Mouse (Mus musculus) layer of hippocampus, adult 18-20 months (tissue): ENCODE results near the gene Fam19a5. TPM values are rescaled to one million over a fixed set of nuclear protein-coding genes. Genes with fewer than 3 reads are reported as not detected.

Experiments
- DNase-seq, 2 experiments: peaks; one replicate each; pipeline ENCODE4 v3.0.0; 2022; ENCODE audit warnings: low spot score in 2 of 2
- total RNA-seq, 2 experiments: library from RNA; stranded (reverse); gene quantifications; 2 replicates each; pipeline ENCODE4 v1.2.3; 2021

The Fam19a5 gene
- total RNA-seq, 2 experiments from 2014 or later: 142 to 144 TPM

DNA sequence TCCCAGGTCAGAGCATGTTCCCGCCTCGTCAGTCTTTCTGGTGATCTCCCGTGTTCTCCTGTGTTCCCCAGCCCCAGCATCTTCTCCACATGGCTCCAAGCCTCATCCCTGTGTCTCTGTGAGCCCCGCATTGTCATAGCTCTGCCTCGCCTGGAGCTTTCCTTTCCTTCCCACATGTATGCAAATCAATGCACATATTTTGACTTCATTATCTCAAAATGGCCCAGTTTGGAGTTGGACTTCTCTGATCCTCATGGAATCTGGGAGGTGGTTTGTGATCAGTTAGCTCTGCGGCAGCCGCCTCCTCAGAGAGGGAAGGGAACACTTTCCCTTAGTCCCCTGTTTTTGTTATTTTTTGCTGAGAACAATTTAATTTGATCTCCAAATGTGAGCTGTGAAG, 117.9 kb downstream of the Fam19a5 start:
- peak; percentile 44 to 75 for DNase-seq

DNA sequence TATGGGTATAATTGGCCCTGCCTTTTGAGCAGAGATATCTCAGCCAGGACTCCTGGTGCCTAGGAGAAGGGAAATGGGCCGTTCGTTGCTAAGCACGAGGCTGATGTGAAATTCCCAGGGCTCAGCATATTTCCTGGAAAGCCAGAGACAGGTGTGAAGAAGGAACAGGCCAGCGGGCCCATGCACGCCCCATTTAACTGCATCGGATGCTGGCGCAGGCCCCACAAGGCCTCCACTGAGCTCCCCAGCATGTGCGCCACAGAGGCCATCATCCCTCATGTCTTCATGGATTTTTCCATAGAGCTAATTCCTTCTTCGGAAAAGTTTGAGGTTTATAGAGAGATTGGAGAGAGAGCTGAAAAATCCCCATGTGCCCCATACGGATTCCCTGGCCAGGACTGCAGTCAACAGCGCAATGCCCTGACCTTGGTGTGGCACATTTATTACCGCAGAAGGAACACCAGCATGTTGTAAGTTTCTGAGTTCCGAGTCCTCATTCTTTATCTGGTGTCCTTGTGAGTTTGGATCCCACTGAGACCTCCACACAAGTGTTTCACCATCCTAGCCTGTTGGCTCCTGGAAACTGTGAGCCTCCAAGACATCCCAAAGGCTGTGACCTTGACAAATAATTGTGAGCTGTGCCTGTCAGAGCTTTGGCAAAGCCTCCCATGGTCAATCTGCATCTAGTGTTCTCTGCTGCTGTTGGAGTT, 122.1 kb downstream of the Fam19a5 start:
- DNase-seq: no peak

DNA sequence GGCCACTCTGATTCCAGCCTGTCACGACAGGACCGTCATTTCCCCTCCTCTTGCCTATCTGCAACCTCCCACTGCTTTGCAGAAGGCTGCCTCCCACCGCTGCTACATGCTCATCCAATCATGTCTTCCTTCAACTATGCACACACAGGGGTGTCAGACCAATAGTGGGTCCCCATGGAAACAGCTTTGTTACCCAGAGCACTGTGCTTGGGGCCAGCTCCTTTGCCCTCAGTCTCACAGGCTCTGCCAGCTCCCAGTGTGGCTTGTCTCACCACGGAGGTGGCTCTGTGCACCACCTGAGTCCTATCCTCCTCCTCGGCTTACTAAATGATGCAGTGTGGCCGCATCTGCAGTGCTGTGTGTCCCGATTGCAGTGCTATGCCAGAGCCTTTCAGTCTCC, 123.3 kb downstream of the Fam19a5 start:
- DNase-seq: no peak

DNA sequence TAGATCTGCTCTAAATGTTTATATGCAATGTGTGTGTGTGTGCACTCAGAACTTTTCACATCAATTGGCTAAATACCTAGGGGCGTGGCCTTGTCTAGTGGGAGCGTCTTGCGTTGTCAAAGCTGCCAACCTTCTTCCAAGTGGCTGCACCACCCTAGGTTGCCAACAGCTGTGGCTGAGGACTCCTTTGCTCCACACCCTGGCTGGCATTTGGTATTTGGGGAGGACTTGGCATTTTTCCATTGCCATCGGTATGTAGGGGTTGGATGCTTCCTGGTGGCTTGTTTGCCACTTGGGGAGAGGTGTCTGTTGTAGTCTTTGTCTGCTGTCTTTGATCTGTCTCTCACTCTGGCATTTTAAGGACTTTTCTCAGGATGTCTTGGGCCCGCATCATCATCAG, 124.0 kb downstream of the Fam19a5 start:
- no peak for DNase-seq

DNA sequence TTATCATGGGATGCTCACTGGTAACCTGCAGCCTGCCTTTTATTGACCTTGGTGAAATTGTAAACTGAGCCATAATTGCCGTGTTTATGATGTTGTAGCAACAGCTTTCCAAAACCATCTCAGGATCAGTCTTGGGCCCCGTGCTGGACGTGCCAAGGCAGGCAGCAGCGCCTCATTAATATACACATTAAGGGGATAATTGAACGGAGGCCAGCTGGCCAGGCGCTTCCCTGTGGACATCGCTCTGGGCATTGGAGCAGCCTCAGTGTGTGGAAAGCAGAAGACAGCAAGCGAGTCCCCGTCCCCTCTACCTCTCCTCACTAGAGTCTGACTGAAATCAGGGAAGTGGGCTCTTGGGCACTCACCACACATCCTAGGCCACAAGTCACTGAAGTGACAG, 127.8 kb downstream of the Fam19a5 start:
- no peak for DNase-seq

DNA sequence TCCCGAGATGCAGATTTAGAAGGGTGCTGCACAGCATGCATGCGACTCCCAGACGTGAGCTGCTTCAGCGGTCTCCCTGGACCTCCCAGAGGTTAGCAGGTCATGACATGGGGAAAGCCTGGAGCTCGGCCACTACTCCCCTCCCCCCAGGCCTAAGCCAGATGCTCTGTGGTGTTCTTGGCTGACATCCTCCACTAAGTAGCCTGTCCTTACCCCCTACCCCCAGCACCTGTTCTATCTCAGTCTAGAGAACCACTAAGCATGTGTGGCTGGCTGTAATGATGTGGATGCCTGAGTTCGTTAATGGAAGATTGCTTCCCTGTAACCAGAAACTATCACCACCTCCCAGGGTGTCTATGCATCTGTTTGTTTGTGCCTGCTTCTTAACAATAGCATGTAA, 134.6 kb downstream of the Fam19a5 start:
- no peak for DNase-seq

DNA sequence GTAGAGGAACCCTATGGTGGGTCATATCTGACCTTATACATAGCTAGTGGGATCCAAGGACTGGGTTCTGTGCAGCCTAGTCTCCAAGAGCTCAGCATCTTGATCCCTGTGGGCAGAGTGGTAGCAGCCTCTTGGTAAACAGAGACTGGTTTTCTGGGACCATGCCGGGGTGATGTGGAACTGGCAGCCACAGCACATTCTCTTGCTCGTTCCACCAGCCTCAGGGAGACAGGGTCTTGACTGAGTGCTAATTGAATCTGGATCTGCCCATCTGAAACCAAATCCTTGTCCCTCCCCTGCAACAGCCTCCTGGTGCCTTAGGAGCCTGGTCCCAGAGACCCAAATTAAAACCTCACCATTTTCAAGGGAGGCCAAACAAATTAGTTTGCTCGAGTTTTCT, 138.3 kb downstream of the Fam19a5 start:
- DNase-seq: no peak

DNA sequence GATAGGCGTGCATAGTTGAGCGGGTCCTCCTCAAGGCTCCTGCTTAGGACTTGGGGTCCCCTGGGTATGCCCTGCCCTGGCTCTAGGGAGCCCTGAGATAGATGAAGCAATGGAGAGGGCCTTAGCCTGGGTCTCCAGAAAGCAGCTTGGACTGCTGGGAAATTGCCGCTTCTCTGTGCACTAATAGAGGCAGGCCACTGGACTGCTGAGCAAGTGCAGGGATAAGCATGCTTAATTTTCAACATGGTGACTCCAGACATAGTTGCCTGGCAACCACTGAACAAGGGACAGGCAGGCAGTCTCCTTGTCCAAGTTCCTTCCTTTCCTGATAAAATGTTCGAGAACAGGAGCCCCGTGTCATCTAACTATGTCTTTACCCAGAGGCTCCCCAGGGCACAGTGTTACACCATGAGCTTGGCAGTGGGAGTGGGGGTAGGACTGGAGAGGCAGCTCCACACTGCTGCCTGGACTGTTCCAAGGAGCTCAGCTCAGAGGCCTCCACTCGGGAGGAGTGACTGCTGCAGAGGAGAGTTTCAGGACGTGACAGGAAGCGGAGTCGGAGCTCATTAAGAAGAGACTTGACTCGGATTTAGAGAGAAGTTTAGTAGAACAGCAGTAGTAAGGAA, 142.4 kb downstream of the Fam19a5 start:
- no peak for DNase-seq

DNA sequence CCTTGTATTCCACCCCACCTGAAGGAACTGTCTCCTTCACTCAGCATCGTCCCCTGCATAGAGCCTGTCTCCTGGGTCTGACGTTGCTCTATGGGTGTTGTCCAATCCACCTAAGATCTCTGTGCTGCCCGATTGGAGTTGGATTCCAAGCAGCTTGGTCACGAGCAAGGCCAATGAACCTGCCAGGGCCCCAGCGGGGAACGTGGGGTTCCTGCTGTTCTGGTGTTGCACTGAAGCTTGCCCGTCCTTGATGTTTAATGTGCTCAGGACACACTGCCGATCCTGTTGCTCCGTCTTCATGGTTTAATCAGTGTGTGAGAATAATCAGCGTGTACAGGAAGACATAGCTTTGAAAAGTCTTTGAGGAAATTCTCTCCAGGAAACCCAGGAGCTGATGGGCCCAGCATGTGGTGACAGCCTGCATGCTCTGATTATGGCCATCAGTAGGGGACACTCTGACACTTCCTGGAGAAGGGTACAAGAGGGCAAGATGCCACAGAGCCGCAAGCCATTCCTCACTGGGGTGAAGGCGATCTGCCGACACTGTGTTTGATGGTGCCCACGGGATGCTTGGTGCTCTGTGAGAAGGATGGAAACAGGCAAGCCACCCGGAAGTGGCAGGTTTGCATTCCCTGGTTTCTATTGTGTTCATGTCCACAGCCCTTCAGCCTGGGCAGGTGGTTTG, 147.3 kb downstream of the Fam19a5 start:
- no peak for DNase-seq

DNA sequence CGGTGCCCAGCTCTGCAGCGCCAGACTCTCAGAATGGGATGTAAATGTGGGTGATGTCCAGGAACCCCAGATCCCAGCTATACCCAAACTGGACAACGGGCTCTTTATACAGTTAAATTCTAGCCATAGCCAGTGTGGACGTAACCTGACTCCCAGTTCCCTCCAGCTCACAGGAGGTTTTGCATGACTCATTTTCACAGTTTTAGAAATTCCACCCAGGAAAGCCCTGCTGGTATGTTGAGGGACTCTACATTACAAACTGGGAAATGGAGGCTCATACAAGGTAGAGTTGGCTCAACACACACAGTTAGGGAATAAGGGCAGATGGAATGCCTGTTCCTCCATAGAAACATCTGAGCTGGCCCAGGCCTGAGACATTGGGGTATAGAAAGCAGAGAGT, 147.9 kb downstream of the Fam19a5 start:
- DNase-seq: no peak

DNA sequence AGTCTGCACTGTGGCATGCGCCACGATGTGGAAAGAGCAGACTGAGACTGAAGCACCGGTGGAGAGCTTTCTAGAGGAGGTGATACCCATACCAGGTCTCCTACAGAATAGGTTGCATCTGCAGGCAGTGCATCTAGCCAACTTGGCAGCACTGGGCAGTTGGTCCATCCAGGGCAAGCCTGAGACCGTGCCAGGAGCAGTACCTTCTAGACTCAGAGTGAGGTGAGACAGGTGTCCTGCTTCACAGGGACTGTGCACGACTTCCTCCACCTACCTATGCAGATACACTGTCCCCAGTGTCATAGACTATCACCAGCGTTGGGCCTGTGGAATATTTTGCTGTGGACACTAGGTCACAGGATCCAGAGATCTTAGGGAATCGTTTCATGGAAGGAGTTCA, 148.3 kb downstream of the Fam19a5 start:
- no peak for DNase-seq

DNA sequence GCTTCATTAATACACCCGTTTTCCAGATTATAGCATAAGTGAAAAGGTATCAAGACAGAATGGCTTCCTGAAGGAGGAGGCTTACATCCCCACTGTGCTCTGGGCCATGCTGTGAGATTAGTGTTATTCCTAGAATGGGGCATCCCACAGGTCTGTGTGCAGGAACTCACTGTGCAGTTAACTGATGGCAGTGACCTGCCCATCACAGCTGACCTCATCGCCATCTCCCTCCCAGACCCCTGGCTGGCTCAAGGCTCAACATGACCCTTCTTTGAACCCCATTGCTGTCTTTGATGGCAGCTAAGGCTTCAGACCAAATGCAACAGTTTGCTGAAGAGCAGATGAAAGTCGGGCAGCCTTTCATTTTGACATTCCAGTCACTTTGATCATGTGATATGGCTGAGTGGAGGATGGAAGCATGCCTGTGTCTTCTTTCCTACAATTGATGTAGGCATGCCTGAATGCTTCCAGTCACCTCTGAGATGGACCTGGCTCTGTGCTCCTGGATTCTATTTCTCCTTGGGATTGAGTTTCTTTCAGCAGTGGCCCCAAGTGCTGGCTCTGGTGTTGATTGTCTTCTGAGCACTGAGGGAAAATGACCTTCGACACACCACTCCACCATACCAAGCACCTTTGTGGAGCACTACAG, 148.9 kb downstream of the Fam19a5 start:
- DNase-seq: no peak

DNA sequence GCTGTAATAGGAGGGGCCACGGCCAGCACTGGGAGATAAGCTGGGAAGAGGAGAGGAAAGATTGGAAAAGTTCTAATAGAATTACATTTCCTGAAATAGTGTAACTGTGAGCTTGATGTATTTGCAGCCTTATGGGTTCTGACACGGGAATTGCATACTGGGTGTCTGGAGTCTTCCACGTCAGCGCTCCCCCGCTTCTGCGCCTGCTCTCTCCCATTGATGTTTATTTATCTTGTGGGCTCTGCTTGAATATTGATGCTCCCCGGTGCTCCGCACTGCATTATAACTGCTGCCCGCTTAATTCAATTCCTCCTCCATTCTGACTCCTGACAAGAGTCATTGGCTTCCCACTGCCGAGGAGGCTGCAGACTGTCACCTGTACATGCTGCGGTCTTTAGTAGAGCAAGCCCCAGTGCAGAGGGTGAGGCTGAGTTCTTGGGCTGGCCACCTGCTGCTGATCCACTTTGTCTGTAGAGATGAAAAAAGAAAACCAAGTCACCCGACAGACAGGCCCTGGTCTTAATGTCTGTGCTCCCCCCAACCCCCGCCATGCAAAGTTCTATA, 153.4 kb downstream of the Fam19a5 start:
- DNase-seq: peak in 1 of 2 experiments; percentile 32

DNA sequence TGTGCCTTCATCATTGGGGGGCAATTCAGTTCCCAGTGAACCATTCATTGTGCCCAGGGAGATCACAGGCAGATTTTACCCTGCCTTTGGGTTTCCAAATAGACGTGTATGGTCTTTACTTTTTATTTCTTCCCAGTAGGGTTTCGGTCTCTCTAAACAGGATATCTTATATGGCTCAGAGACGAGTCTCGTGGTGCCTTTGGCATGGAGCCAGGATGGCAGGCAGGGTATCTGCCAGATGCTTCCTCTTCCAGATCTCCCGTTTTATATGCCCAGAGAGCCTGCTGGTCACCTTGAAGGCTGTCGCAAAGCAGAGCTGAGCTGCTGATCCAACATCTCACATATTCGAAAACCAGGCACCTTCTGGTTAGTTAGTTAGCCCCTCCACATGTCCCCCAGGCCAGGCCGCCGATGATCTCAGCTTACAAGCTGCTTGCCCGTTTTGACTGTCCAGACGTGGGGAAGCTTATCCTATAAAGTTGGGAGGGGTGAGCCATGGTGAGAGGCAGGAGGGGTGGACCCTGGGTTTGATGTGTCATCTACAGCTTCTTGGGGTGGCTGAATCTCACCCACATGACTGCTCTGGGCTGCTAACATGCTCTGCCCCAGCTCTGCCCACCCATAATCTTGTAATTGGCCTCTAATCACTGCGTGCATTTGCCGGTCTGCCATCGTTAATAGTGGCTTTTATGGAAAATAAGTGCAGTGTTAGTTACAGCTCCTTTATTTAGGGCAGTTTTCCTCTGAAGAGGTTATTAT, 154.6 kb downstream of the Fam19a5 start:
- no peak for DNase-seq

DNA sequence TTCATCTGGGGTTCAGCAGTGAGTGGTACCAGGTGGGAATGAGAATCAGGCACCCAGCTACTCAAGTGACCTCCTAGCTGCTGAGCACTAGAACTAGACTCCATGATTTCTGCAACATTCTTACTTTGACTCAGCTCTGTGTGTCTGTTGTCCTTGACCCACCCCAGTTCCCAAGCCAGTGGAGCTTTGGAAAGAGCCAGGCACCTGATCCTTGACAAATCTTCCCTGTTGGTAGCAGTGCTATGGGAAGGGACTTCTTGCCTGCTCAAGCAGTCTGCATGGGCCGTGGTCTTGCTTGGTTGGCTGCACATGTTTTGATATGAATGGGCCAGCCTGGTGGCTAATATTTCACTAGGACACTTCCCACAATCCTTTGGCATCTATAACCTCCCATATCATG, 158.7 kb downstream of the Fam19a5 start:
- no peak for DNase-seq

DNA sequence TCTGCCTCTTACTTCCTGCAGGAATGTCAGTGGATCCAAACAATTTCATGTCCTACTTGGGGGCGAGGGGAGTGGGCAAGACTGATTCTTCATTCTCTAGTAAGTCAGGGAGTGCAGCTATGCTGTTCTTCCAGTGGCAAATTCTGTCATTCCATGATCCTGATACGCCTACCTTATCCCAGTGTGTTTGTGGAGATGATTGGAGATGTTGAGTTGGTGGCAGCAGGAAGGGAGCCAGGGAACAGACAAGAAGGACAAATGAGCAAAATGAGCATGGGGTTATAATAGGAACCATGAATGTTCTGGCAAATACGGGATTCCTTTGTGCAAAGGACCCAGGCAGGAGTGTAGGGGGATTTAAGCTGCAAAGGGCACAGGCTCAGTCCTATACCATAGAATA, 159.2 kb downstream of the Fam19a5 start:
- peak in 1 of 2 experiments; percentile 51 for DNase-seq

DNA sequence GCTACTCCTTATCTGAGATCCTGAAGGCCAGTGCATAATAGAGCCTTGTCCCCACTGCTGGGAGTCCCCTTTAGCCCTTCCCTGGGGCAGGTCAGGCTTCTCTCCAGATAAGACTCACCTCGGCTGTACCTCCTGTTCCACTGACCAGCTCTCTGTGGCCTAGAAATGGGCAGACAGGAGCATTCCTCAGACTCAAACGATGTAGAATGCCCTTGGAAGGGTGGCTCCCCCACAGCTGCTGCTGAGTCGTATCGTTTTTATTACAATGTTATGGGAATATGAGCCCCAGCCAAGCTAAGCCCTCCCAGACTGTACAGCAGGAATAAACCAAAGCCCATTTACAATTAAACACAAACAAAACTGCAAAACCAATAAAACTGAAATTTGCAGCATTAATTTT, 167.7 kb downstream of the Fam19a5 start:
- DNase-seq: no peak

DNA sequence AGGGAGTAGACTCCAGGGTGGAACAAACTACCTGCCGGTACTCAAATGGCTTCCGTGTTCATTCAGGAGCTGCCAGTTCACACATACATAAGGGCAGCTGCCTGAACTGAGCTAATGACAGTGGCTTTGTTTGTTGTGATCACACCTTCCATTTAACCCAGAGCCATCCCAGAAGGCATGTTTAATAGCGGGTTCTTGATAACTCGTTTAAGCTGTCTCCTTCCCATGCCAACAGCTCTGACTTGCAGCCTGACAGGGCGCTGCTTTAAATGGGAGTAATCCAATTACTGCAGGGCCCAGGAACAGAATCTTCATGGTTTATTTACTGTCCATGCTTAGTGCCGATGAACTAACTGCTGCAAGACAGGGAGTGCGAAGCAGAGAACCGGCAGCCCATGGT, 168.1 kb downstream of the Fam19a5 start:
- DNase-seq: no peak

DNA sequence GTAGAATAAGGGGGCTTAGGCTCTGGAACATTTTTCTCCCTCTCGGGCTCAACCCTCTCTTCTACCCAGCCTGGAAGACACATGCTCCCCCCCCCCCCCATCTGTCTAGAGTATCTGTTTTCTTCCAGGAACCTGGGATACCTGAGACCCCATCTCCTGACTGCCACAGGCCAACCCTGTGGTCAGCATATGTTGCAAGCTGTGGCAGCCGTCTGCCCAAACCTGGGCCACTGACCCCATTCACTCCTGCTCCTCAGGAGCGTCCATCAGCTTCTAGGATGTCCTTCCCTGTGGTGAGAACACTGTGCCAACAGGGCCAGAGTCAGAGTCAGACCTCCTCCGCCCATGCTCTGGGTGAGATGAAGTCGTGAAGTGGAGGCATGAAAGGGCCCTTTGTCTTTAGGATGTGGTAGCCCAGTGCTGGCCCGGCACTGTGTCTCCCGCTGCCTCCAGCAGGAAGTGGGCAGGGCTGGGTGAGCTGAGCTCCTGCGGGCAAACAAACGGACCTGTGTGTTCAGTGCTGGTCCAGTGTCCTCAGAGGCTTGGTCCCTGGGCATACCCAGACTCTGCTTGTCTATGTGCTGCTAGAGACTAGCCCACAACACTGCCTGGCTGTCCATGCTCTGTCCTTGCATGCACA, 171.1 kb downstream of the Fam19a5 start:
- DNase-seq: peak; percentile 30 to 66

DNA sequence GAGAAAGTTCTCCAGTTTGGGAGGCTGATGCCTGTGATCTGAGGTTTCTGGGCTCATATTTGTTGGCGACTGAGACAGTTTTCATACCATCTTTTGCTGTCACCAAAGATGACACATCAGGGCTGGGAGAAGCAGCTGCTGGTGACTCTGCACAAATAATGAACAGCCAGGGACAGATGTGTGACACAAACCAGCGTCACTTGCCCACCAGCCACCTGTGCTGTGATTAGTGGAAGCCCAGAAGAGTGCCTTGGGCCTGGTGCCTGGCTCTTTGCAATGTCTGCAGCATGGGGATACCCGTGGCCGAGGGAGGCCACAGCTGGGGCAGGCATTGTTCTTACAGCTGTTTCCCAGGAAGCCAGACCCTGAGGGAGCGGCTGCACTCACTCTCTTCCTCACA, 173.0 kb downstream of the Fam19a5 start:
- no peak for DNase-seq
